Mouse (Mus musculus) cerebellum, adult 11-12 months (tissue): ENCODE measurements at regions not wholly inside any gene's neighbourhood (a gene's known extent, or its start where the extent isn't known, plus 50 kb on each side); places are given as distances from the start of the nearest gene placed in this dataset.

ENCODE experiments used
- DNase-seq: peaks from one replicate; pipeline ENCODE4 v3.0.0; 2022

- no peak for DNase-seq
Observed at GRCm38 (mm10) chr4:127750781-127751180, 220.0 kb downstream of the CK137956 start.

- peak; percentile 3 for DNase-seq
Observed at GRCm38 (mm10) chr4:127747876-127748275, 222.9 kb downstream of the CK137956 start.

DNA sequence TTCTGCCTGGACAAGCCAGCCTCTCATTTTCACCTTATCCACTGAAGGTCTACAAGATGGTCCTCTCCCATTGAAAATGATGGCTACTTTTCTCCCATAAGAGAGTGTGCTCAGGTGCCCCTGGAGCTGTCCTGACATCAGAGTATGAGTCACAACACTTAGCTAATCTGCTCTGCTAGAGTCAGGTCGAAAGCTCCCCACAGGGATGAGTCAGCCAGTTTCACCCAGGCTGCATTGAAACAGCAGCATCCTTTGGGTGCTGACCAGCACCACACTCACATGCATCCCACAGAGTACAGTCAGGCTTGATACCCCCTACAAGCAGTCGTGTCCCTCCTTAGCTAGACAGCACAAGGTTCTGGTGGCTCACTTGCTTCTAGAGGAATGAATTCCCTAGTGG is 234.0 kb downstream of the CK137956 start:
- no peak for DNase-seq

DNA sequence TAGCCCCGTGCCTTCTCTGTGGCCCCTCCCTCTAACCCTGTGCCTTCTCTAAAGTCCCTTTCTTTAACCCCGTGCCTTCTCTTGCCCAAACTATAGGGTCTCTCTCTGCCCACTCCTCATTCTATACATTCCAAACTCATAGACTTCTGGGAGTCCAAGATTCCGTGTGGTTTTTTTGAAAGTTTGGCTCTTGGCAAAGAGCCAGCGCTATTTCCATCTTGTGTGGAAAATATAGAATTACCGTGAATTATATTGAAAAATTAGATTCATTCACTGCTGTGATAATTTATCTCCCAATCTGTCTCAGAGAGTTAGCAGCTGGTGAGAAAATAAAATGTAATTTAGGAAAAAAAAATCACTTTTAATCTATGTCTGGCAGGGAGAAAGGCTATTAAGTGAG is 234.6 kb downstream of the CK137956 start:
- no peak for DNase-seq

- DNase-seq, result no peak
Observed at GRCm38 (mm10) chr4:127734641-127735040, 236.1 kb downstream of the CK137956 start.

DNA sequence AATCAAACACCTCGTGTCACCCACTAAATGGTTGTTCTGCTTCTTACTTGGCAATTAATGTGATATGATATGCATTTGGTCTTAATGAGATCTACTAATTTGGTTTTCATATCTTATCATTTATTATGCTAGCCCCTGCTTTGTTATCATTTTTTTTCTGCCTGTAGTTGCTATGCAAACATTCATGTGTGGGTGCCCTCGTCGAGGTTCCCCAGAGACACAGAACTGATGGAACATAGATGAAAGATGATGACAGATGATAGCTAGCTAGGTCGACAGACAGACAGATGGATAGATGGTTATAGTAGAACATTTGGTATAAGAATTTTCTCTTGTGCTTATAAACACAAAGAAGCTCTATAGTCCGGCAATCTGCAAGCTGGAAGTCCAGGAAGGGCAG is 252.1 kb downstream of the CK137956 start:
- no peak for DNase-seq

DNA sequence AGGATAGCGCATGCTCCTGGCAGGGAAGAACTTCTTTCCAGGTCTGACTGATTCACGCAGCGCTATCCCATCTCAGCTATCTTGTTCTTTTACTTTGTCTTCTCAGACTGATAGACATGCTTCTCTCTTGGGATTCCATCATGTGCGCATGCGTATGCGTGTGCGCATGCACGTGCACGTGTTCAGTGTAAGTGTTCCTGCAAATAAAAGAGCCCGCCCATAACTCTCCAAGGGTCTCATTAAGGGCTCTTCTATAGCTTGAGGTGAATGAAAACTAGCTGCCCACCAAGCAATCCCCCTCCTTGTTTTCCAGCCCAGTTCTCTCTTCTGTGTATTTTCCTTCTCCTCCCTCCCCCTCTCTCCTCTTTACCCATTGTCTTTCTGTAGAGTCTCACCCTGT is 258.5 kb downstream of the CK137956 start:
- DNase-seq, result no peak

GRCm38 (mm10) chr4:127710816-127711215 is 259.9 kb downstream of the CK137956 start:
- DNase-seq, result no peak

GRCm38 (mm10) chr4:127709746-127710145 is 261.0 kb downstream of the CK137956 start:
- DNase-seq, result no peak

GRCm38 (mm10) chr4:127708186-127708585 is 262.6 kb downstream of the CK137956 start:
- DNase-seq, result no peak

DNA sequence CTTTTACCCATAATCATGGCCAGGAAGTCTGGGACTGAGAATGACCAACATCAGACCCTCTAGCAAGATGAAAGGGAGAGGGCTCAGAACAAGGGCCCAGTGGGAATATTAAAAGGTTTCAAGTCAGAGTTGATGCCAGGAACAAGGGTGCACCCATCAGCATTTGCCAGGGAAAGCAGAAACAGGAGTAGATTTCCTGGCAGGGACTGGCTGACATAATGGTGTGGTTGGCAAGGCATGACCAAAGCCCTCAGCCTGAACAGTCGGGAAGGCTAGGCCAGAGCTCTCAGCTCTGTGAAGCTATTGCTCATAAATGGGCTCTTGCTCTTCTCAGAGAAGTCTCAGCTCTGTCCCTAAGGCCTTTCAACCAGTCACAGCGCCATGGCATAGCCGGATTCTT is 263.6 kb downstream of the CK137956 start:
- DNase-seq, result no peak

- no peak for DNase-seq
Observed at GRCm38 (mm10) chr4:127701651-127702050, 269.1 kb downstream of the CK137956 start.

DNA sequence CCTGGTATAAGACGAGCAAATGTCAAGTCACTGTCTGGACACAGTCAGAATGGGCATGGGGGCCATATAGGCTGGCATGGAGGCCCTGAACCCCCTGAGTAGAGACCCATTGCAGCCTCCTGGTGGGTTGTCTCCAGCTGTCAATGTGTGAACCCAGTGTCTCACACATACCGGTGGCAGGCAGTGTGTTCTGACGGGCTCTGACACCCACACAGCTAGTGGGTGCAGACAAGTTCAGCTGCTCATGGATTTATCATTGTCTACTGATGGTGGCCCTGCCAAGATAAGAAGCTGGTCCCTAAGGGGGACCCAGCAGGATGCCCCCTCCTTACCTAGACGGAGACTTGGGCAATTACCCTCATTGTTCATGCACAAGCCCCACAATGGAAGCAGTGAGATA is 280.8 kb downstream of the CK137956 start:
- no peak for DNase-seq

DNA sequence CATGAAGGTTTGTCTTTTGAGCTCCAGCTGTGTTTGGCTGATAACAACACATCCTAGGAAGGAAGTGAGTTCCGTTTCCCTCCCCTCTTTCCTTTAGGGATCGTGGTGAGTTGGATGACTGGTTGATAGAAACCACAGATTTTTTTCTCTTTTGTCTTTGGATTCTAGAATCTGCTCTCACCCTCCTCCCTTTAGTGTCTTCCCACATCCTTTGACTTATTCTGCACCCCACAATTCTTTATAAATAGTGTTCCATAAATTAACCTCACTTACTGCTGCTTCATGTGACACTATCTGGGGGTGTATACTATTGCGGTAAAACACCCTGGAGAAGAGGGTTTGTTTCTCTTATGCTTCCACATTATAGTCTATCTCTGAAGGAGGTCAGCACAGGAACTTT is 285.7 kb downstream of the CK137956 start:
- DNase-seq, result no peak

- DNase-seq, result no peak
Observed at GRCm38 (mm10) chr4:127679391-127679790, 291.4 kb downstream of the CK137956 start.

DNA sequence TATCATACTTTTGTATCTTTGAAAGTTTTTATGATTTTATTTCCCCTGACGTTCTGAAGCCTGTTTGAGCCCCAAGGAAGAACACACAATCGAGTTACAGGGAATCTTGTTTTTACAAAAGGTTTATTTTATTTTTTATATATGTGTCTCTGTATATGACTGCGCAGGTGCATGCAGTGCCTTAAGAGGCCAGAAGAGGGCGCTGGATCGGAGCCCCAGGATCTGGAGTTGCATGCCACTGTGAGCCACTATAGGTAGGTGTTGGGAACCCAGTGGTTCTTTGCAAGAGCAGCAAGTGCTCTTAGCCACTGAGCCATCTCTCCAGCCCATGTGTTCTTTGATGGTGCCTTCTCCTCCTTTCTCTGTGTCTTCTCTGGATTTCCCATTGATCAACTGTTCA is 292.3 kb downstream of the CK137956 start:
- DNase-seq, result no peak

- DNase-seq, result no peak
Observed at GRCm38 (mm10) chr4:127675745-127676315, 294.9 kb downstream of the CK137956 start.

DNA sequence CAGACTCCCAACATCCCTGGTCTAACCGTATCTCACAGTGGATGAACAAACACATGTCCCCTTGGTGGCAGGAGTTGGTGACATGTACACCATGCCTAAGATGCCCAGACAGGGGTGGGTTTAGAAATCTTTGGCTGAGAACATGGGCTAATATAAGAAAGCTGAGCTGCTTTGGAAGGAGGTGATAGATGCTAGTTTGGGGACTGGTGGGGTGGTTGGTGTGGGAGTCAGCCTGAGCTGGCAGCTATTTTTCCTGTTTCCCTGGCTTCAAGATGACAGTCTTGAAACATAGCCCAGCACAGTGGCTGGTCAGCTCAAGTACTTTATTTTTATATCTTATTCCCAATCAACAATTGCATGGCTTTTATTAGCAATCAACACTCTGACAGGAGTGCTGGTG is 302.0 kb upstream of the Gjb5 start:
- DNase-seq, result no peak

DNA sequence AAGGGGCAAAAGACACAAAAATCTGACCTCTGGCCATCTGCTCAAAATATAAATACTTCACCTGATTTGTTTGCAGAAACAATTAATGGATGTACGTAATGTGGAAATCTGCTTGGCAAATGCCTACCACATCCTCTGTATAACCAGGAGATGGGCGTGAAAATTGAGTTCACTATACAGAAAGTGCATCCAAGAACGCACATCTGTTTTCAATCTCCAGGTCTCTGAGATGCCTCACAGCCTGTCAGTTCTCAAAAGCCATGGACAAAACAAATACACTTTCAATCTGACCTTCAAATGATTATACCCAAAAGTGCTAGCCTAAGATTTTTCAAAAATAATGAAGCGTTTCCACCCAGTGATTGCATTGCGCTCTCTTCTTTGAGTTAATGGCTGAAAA is 293.6 kb upstream of the Gjb5 start:
- DNase-seq, result no peak

- no peak for DNase-seq
Observed at GRCm38 (mm10) chr4:127648011-127648410, 290.0 kb upstream of the Gjb5 start.

GRCm38 (mm10) chr4:127647189-127647588 is 289.2 kb upstream of the Gjb5 start:
- DNase-seq, result no peak

- no peak for DNase-seq
Observed at GRCm38 (mm10) chr4:127640251-127641085, 282.5 kb upstream of the Gjb5 start.

DNA sequence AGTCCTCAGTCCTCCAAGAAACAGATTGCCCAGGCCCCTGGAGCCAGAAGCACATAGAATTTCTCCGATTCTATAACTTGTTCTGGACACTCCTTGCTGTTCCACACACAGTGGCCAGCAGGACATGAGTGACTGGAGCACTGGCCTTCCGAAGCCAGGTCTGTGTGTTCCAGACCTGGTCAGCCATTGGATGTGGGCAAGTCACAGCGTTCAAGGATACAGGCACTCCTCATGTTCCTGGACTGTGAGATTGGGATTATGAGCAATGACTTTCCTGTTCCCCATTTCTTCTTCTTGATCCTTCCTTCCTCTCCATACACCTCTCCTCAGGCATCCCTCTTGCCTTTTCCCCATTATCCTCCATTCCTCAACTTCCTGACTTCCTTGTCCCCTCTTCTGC is 281.8 kb upstream of the Gjb5 start:
- DNase-seq, result no peak

GRCm38 (mm10) chr4:127636934-127637333 is 279.0 kb upstream of the Gjb5 start:
- no peak for DNase-seq

GRCm38 (mm10) chr4:127635262-127635661 is 277.3 kb upstream of the Gjb5 start:
- DNase-seq, result no peak
